Mouse (Mus musculus): Measurements from ENCODE around the gene Erc2.

- TF ChIP-seq CTCF (conservative IDR thresholded peaks at IDR 0.05; ENCODE audit: low read length) (no peak), POU5F1 (IDR thresholded peaks at IDR 0.05; ENCODE audit: borderline replicate concordance, low read length) (no peak), NANOG (IDR thresholded peaks at IDR 0.05; ENCODE audit: borderline replicate concordance, low read length) (no peak)
These were observed 652 bp upstream of the Erc2 start for GRCm38 (mm10) chr14:27621576-27621975.

Measured in E14TG2a.4 (cell line).